Mouse (Mus musculus) adrenal gland, postnatal 36 days (tissue): ENCODE measurements around the gene Crybb1. TPM values are rescaled to one million over a fixed set of nuclear protein-coding genes. Genes with fewer than 3 reads are reported as not detected.

Source experiments
- DNase-seq, 2 experiments: peaks; one replicate each; pipeline ENCODE4 v3.0.0; 2021; ENCODE audit warnings: mixed read lengths in 1 of 2
- long read RNA-seq, 2 experiments: library from polyadenylated mRNA; stranded (forward); transcript quantifications; one replicate each; pipeline ENCODE4 v2.0.0; 2021; ENCODE audit warnings: borderline sequencing depth in 2 of 2
- total RNA-seq, 2 experiments: library from RNA; stranded (reverse); gene quantifications; 2 replicates each; pipeline ENCODE4 v1.2.3; 2021

The Crybb1 gene
- total RNA-seq, result 1 to 10 TPM; 3.4 to 3.9 TPM
- long read RNA-seq, experiment 1, partial matches to known transcripts, result 1 of 3 reads
- long read RNA-seq, experiment 1, other reads (novel, unspliced or antisense), result 2 of 3 reads
- long read RNA-seq, experiment 2, partial matches to known transcripts, result 0 of 1 reads
- long read RNA-seq, experiment 2, other reads (novel, unspliced or antisense), result 1 of 1 reads

- peak; percentile 89 for DNase-seq
These were observed at the start of gene Crybb1 for GRCm38 (mm10) chr5:112255426-112255825. Gene Crybb1 (plus strand): TSS chr5:112255815.

DNA sequence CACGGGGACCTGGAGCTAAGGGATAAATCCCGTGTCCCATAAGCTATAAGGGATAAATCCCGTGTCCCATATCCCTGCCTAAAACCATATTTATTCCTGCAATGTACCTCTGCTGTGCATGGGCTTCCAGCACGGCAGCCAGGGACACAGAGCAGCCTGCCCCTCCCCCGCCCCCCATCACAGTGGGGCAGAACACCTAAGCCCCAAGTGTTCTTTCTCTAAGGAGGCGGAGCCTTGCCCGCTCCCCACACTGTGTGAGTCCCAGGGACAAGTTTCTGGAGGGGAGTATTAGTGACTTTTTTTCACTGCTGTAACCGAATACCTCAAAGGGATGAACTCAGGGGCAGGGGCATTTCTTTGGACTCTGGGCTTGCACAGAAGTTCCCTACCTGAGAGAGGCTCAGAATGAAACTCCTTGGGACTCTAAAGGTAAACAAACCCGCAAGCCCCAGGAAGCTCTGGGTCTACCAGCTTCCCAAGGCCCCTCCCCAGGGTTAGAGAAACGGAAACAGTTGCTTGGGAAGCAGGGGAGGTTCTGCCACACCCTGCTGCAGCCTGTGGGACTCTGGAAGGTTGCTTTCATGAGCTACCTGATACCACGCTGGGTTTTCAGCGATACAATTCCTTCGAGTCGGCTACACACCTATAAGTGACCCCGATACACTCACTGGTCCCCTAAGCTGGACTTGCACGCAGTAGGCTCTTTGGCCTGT is 48.9 kb upstream of the Crybb1 start:
- no peak for DNase-seq

DNA sequence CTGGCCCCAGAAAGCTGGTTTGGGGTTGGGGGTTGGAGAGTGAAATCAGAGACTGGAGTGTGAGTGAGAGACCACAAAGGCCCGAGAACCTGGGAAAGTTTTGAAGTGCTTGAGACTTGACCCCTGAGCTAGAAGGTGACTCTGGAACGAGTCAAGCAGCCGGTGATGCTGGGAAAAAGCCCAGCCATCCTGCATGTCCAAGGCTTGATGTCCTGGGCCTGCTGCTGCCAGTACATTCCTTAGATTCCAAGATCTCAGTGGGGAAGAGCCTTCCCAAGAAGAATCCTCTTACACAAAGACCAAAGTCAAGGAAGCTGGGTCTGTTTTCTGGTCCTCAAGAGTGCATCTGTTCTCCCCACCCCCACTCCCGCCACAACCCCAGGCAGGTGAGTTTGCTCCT is 47.3 kb upstream of the Crybb1 start:
- DNase-seq, result no peak

DNA sequence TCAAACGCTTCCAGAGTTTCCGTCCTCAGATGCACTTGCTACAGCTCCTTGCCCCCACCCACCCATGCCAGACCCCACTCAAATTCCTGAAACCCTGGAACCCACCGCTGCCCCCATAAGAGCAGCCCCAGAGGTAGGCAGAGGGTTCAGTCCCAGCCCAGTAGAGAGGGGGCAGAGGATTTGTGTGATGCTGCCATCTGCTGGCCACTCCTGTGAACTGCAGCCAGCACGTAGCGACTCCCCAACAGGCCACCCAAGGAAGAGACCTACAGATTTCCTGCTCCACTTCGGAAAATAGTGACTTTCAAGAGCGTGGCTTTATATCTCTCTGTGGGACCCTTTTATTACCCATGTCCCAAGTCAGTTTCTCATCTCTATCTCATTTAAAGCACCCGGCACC is 45.5 kb upstream of the Crybb1 start:
- peak; percentile 35 to 53 for DNase-seq

GRCm38 (mm10) chr5:112211911-112212310 is 43.7 kb upstream of the Crybb1 start:
- no peak for DNase-seq

DNA sequence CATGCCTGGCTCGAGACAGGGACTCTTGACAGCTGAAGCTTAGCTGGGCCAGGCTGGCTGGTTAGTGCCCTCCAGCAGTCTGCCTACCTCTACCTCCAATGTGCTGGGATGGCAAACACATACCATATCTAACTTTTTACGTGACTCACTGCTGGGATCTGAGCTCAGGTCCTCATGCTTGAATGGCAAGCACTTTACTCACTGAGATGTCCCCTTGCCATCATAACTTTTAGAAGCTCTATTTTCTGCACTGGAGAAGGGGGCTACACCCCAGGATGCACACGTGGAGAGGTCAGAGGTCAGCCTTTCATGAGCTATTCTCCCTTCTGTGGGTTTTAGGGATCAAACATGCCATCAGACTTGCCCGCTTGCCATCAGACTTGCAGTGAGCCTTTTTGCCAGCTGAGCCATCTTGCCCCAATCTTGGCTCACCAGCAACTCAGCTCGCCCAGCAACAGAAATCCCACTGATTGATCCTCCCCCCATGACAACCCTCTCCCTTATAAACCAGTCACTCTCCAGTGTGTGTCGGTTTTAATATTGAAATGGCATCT is 42.8 kb upstream of the Crybb1 start:
- no peak for DNase-seq

DNA sequence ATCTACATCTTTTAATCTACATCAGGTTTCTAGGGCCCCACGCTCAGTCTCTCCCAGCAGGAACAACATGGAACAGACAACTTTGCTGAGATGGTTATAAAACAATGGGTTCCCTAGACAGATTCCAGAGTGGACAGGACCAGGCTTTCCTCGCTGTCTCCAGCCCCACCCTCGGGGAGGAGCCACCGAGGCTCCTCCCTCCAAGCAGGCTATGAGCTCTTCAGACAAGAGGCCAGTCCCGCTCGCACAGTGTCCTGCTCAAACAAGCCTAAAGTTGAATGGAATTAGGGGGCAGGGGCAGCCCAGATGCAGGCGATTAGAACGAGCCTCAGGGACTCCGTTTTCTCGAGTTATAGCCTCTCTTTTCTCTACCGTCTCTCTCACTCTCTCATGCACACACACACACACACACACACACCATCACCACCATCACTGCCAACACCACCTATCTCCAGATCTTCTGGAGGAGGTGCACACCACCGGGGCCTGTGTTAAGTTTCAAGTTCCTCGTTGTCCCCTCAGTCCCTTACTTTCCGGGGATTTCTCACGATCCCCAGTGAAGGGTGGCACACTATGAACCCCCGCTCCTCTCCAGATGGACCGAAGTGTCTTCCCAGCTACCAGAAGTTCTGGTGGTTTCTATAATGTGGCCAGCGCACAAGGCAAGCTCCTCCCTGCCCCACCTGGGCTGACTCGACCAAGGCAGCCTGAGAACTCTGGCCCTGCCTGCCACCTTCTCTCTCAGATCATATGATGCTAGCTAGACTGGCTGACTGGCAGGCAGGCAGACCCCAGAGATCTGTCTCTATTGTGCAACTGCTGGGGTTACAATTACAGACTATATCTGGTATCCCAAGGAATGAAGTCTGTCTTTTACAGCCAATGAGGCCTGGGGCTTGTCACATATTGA is 42.0 kb upstream of the Crybb1 start:
- DNase-seq, result no peak

- DNase-seq, result peak; percentile 42 to 62
These were observed 41.2 kb upstream of the Crybb1 start for GRCm38 (mm10) chr5:112214419-112214818.

GRCm38 (mm10) chr5:112215291-112215751 is 40.3 kb upstream of the Crybb1 start:
- DNase-seq, result no peak

- DNase-seq, result no peak
These were observed 39.8 kb upstream of the Crybb1 start for GRCm38 (mm10) chr5:112215801-112216251.

GRCm38 (mm10) chr5:112216335-112216734 is 39.3 kb upstream of the Crybb1 start:
- DNase-seq, result no peak

DNA sequence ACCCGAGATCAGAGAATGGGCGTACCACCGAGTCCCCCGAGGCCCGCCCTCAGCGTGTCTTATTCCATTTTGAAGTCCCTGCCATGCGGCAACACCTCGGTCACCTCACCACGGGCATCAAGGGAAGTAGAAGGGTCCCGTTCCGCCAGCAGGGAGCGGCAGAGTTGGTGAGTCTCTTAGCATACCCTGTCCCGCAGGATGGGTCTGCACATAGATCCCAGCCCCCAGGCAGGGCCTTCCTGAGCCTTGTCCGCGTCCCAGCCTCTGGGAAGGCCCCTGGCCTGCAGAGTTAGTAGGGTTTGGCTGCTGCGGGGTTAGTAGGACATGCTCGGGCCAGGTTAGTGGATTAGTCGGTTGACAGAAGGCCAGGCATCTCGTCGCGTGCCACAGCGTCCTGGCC is 38.6 kb upstream of the Crybb1 start:
- no peak for DNase-seq

- DNase-seq, result no peak
These were observed 36.9 kb upstream of the Crybb1 start for GRCm38 (mm10) chr5:112218679-112219078.

DNA sequence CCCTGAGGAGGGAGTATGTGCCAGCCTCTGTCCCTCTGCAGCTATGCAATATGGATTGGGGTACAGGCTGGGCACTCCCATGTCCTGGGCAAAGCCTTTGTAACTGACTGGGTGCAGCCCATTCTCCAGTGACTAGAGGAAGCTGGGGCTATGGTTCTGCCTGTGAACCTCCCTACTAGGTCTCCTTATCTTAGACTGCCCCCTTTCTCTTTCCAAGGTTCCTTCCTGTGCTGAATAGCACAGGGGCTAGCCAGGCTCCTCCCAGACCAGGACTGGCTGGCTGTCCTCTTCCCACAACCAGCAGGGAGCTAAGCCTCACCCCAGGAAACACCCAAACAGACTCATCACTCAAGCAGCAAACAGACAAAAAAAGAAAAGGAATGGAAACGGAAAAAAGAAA is 36.2 kb upstream of the Crybb1 start:
- no peak for DNase-seq

DNA sequence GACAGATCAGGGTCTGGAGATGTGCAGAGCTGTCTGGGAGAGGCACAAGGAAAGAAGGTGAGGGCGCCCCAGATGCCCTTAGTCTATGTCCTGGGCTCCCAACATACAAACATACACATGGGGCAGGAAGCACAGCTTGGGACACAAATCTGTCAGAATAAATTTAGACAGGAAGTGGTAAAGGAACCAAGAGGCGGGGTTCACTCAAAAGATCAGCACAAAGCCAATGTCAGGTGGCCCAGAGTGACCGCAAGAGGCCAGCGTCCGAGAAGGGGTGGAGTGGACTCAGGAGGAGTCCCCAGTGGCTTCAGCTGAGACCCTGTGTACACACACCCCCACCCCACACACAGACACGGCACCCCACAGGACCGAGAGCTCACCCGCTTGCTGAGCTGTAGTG is 35.4 kb upstream of the Crybb1 start:
- no peak for DNase-seq

- DNase-seq, result no peak
These were observed 30.0 kb upstream of the Crybb1 start for GRCm38 (mm10) chr5:112225591-112225990.

GRCm38 (mm10) chr5:112227354-112227753 is 28.3 kb upstream of the Crybb1 start:
- peak; percentile 37 to 44 for DNase-seq

- DNase-seq, result no peak
These were observed 27.7 kb upstream of the Crybb1 start for GRCm38 (mm10) chr5:112227898-112228239.

GRCm38 (mm10) chr5:112228240-112229076 is 27.2 kb upstream of the Crybb1 start:
- DNase-seq, result no peak

- DNase-seq, result no peak
These were observed 19.8 kb upstream of the Crybb1 start for GRCm38 (mm10) chr5:112235806-112236205.

DNA sequence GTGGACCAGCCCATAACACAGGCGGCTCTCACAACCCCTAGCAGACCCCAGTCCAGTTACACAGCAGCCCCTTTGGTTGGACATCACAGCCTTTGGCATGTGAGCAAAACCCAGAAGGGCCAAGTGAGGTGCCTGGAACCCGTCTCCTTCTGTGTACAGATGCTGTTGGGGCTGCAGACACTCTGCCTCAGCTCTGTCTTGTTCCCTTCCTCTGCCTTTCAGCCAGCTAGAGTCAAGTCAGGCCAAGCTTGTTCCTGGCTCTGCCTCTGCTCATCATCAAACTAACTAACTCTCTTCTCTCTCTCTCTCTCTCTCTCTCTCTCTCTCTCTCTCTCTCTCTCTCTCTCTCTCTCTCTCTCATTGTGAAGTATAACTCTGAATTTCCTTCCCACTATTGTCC is 19.0 kb upstream of the Crybb1 start:
- no peak for DNase-seq

DNA sequence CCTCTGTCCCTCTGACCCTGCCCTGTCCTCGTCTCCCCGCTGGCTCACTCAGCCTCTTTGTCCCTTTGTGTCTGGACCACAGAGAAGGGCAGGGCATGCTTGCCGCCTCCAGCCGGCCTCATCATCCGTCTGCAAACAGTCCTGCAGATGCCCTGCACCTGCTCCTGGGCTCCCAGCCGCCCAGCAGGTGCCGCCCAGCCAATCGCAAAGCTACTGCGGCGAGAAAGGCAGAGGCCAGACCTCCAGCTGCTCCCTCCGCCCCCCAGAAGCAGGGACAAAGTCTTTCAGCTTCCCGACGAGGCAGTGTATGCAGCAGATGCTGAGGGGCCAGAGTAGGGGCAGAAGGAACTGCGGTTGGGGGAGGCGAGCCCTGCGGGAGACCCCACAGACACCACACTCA is 18.2 kb upstream of the Crybb1 start:
- DNase-seq, result no peak
